Mouse (Mus musculus) kidney, postnatal 0 days (tissue): ENCODE measurements at regions not wholly inside any gene's neighbourhood (a gene's known extent, or its start where the extent isn't known, plus 50 kb on each side); places are given as distances from the start of the nearest gene placed in this dataset.

Experiments used
- ATAC-seq: fragments of 200-750 bp; cut with Nextera tagmentation; replicated peaks from 2 replicates; pipeline ENCODE4 v1.8.0; 2017; ENCODE audit warnings: low read depth, moderate number of reproducible peaks, moderate TSS enrichment, moderate library complexity; ENCODE audit not compliant: low FRiP score
- DNase-seq: peaks from one replicate; pipeline ENCODE4 v3.0.0-alpha.2; 2016; ENCODE audit warnings: low spot score
- H3K27ac ChIP-seq: fragments of 300-500 bp; sonication (generic); 2 replicates; pipeline ENCODE4 v1.5.1; 2014; ENCODE audit warnings: mild to moderate bottlenecking
- H3K27me3 ChIP-seq: fragments of 300-500 bp; sonication (generic); 2 replicates; pipeline ENCODE4 v1.6.1; 2014; ENCODE audit warnings: low read length, mixed read lengths; ENCODE audit not compliant: insufficient read depth
- H3K36me3 ChIP-seq: fragments of 300-500 bp; sonication (generic); 2 replicates; pipeline ENCODE4 v1.6.1; 2014; ENCODE audit warnings: low read length, mixed read lengths; ENCODE audit not compliant: insufficient read depth
- H3K4me1 ChIP-seq: fragments of 300-500 bp; sonication (generic); replicated peaks from 2 replicates; pipeline ENCODE4 v1.6.1; 2014; ENCODE audit warnings: antibody characterized with exemption, low read length, mixed read lengths; ENCODE audit not compliant: insufficient read depth
- H3K4me2 ChIP-seq: fragments of 300-500 bp; sonication (generic); 2 replicates; pipeline ENCODE4 v1.6.1; 2014; ENCODE audit warnings: mild to moderate bottlenecking, low read length, moderate library complexity, mixed read lengths
- H3K4me3 ChIP-seq: fragments of 300-500 bp; sonication (generic); replicated peaks from 2 replicates; pipeline ENCODE4 v1.5.1; 2014; ENCODE audit warnings: low read depth, low read length
- H3K9ac ChIP-seq: fragments of 300-500 bp; sonication (generic); 2 replicates; pipeline ENCODE4 v1.6.1; 2014; ENCODE audit warnings: low read depth, low read length
- H3K9me3 ChIP-seq: fragments of 300-500 bp; sonication (generic); replicated peaks from 2 replicates; pipeline ENCODE4 v1.6.1; 2016; ENCODE audit warnings: low read length, inconsistent platforms, mixed read lengths
- CTCF ChIP-seq: IDR thresholded peaks from 2 replicates; pipeline ENCODE4 v1.5.1; 2016; ENCODE audit warnings: antibody characterized with exemption, low read depth, mild to moderate bottlenecking, moderate library complexity
- WGBS: fragments of 180-500 bp; shearing (Covaris S2); extraction: QIAGEN DNeasy Blood & Tissue Kit; methylation state at CpG from one replicate; pipeline ENCODE4 v1.1.7; 2014; 5-methylcytosine and 5-hydroxymethylcytosine counted together

DNA sequence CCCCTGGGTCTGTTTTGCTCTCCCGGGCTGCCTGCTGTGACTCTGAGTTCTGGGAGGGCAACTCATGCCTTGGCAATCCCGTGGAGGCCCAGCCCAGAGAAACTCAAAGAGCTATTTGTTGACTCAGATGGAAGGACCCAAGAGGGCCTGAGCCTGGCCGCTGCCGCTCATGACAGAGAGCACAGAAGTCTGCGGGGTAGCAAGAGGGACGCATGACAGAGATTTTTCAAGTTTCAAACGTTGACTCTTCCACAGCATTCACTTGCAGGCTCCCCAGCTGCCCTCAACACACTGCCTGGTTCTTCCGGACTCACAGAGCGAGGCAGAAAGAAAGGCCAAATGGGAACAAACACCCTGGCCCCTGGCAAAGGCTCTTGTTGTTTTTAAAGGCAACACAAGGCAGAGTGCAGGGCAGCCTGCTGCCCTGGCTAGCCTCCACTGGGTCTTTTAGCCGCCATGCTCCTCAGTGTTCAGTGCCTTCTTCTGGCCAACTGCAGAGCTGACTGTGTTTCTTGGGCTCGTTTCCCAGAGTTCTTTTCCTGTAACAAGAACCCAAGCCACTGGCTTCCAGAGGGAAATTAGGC lies 146.2 kb downstream of the Fam43a start:
- DNase-seq (peak; percentile 40), ATAC-seq (peak; percentile 43; the same call in 1 of the 2 replicates)
- WGBS: 25% methylated on average over 11 of the region's 11 CpGs
- Histone ChIP-seq H3K36me3 (no peaks in the 10 kb centered on the region), H3K27me3 (no peaks in the 10 kb centered on the region), H3K4me2 (no peak overlapping the region), H3K4me3 (no peak overlapping the region), H3K4me1 (0 out of 2 replicates have a peak, but pooled peaks cover 19% of the 10 kb centered on the region), H3K27ac (peak overlapping the region; percentile 65), H3K9ac (no peak overlapping the region; the same call in 1 of the 2 replicates), H3K9me3 (no peaks in the 10 kb centered on the region)
- TF ChIP-seq CTCF: 0 out of 2 replicates have a peak, but pooled peaks have one; percentile 8

DNA sequence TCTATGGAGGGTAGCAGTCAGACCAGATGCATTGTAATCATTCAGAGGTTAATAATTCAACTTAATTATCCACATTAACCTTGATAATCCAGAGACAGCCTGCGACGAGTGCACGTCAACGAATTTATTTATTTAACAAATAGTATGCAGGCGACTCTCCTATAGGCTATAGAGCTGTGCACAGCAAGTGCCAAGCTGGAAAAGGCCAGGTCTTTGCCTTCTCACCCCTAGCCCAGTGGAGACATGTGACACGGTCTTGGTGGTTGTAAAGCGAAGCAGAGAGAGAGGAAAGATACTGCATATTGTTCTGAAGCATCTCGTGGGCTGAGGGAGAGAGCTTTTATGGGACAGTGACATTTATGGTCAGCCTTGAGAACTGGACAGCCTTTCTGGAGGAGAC lies 146.7 kb downstream of the Fam43a start:
- Histone ChIP-seq H3K4me2 (no peak overlapping the region), H3K4me1 (0 out of 2 replicates have a peak, but pooled peaks cover 19% of the 10 kb centered on the region), H3K27ac (peak overlapping the region; percentile 65; the same call in 1 of the 2 replicates), H3K4me3 (no peak overlapping the region), H3K36me3 (no peaks in the 10 kb centered on the region), H3K9ac (no peak overlapping the region), H3K27me3 (no peaks in the 10 kb centered on the region), H3K9me3 (no peaks in the 10 kb centered on the region)
- 24% methylated on average over 8 of the region's 8 CpGs for WGBS
- peak; percentile 66 for ATAC-seq
- no peak for TF ChIP-seq CTCF
- peak; percentile 69 for DNase-seq

DNA sequence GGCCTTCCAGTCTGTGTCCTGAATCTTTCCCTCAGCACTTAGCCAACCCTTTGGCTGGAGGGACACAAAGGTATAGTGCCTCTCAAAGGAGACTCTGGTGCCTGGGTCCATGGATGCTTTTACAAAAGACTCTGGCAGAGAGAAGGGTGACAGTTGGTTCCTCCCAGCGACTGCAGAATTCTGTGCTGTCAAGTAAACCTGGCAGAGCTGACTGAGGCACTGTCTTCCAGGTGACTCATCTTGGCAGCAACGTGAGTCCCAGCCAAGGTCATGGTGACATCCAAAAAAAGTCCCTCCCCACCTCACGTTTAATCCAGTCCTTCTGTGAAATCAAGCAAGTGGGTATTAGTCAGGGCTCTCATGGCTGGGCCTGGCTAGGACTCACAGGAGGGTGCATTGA lies 150.3 kb downstream of the Fam43a start:
- 67% methylated on average over 3 of the region's 3 CpGs for WGBS
- no peak for TF ChIP-seq CTCF
- ATAC-seq (no peak), DNase-seq (no peak)
- Histone ChIP-seq H3K4me2 (no peak overlapping the region), H3K4me1 (0 out of 2 replicates have a peak, but pooled peaks cover 8% of the 10 kb centered on the region), H3K4me3 (no peak overlapping the region), H3K36me3 (no peaks in the 10 kb centered on the region), H3K27me3 (no peaks in the 10 kb centered on the region), H3K9ac (no peak overlapping the region), H3K9me3 (no peaks in the 10 kb centered on the region), H3K27ac (no peak overlapping the region)

DNA sequence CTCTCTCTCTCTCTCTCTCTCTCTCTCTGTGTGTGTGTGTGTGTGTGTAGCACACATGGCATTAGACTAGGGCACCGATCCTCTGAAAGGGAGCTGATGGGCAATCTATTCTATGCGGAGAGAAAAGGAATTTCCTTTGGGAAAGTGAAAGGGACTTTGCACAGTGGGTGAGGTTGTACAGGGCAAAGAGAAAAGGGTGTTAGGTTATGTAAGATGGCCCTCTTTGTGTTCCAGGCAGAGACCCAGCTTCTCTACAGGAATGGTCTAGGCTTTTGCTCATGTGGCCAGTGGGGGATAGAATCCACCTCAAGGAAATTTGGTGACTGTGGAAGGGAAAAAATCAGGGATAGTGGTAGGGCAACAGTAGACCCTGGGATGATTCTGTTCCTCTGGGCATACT lies 156.2 kb downstream of the Fam43a start:
- no peak overlapping the region for H3K9ac ChIP-seq
- H3K4me2 ChIP-seq: no peak overlapping the region
- ATAC-seq: no peak
- no peaks in the 10 kb centered on the region for H3K4me1 ChIP-seq
- WGBS: 98% methylated on average over 2 of the region's 2 CpGs
- no peak overlapping the region for H3K4me3 ChIP-seq
- H3K9me3 ChIP-seq: no peaks in the 10 kb centered on the region
- H3K27ac ChIP-seq: no peak overlapping the region
- TF ChIP-seq CTCF: no peak
- DNase-seq: no peak
- no peaks in the 10 kb centered on the region for H3K36me3 ChIP-seq
- H3K27me3 ChIP-seq: no peaks in the 10 kb centered on the region

DNA sequence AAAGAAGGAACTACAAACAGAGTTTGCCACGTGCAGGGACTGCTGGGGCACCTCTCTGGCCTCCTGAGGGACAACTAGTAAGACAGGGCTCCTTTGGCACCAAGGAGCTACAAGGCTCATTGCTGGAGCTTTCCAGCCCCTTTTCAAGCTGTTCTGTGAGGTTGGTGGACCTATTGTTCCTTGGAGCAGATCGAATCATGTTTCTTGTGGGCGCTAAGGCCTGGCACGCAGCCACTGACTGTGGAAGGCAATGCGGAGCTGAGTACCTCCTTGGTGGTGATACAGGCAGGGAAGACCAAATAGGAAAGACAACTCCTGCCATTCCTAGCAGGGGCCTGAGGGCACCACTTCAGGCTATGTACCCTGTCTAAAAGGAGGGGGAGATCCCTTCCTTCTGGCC lies 157.2 kb downstream of the Fam43a start:
- H3K36me3 ChIP-seq: no peaks in the 10 kb centered on the region
- DNase-seq: no peak
- TF ChIP-seq CTCF: no peak
- no peaks in the 10 kb centered on the region for H3K9me3 ChIP-seq
- H3K27me3 ChIP-seq: no peaks in the 10 kb centered on the region
- no peak overlapping the region for H3K4me3 ChIP-seq
- H3K4me1 ChIP-seq: no peaks in the 10 kb centered on the region
- H3K4me2 ChIP-seq: no peak overlapping the region
- no peak overlapping the region for H3K9ac ChIP-seq
- ATAC-seq: no peak
- H3K27ac ChIP-seq: no peak overlapping the region
- WGBS: 86% methylated on average over 5 of the region's 5 CpGs

DNA sequence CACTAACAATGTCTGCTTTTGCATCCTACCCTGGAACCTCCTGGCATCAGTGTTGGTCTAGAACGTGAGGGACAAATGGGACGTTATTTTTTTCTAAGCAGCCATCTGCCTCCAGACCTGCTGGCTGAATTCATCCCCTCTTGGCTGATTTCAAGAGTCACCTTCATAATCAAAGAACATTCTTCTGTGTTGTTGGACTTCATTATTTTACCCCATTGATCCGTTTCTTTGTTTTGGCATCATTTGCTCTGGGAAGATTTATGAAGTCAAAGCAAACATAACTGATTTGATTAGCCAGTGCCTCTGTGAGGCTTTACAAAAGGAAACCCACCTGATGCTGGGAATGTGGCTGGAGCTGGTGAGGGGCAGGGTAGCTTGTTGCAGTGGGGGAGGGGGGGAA lies 158.0 kb downstream of the Fam43a start:
- 86% methylated on average over 3 of the region's 3 CpGs for WGBS
- no peak for TF ChIP-seq CTCF

DNA sequence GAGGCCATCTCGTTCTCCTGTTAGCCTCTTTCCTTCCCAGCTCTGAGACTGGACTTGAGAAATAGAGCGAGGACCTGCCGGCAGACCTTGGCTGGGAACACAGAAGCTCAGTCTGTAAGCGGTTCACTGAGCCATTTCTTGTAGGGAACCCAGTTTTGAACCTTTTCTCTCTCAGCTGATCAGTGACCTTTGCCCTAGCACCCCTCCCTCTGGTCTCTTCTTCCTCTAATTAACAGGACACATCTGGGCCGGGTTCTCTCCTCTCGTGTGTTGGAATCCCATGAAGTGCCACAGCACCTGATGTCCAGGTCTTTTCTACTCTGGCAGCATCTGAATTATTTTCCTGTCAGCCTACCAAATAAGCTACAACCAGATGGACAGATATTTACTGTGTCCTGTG lies 158.5 kb downstream of the Fam43a start:
- H3K27me3 ChIP-seq: no peaks in the 10 kb centered on the region
- ATAC-seq (no peak), DNase-seq (no peak)
- H3K4me1 ChIP-seq: no peaks in the 10 kb centered on the region
- no peaks in the 10 kb centered on the region for H3K9me3 ChIP-seq
- TF ChIP-seq CTCF: no peak
- H3K27ac ChIP-seq: no peak overlapping the region
- no peak overlapping the region for H3K9ac ChIP-seq
- no peaks in the 10 kb centered on the region for H3K36me3 ChIP-seq
- no peak overlapping the region for H3K4me3 ChIP-seq
- H3K4me2 ChIP-seq: no peak overlapping the region
- 81% methylated on average over 6 of the region's 6 CpGs for WGBS

More for the DNA sequence above, 158.0 kb downstream of the Fam43a start:
- DNase-seq: no peak
- Histone ChIP-seq H3K9me3 (no peaks in the 10 kb centered on the region), H3K4me2 (no peak overlapping the region), H3K27me3 (no peaks in the 10 kb centered on the region), H3K9ac (no peak overlapping the region), H3K4me1 (no peaks in the 10 kb centered on the region), H3K27ac (no peak overlapping the region), H3K36me3 (no peaks in the 10 kb centered on the region), H3K4me3 (no peak overlapping the region)
- ATAC-seq: no peak
